Mouse (Mus musculus): ENCODE results near the gene Timm23. TPM values are rescaled to one million over a fixed set of nuclear protein-coding genes. Genes with fewer than 3 reads are reported as not detected.
A peak's percentile ranks its signal among the peaks of the same experiment; 100 is the strongest.

The Timm23 gene
- total and polyA plus RNA-seq, 3 experiments: 425 to 431 TPM; not detected in 1

- H3K4me3 ChIP-seq (ENCODE audit: control insufficient read depth in 1 of 2, insufficient read depth in 1 of 2, low read depth in 2 of 2, low read length in 2 of 2): peak overlapping the region; percentile 44 to 52
- peak overlapping the region; percentile 94 for H3K27ac ChIP-seq (ENCODE audit: control insufficient read depth, low read depth, low read length)
- H3K79me2 ChIP-seq (ENCODE audit: control insufficient read depth, insufficient read depth, low read length, poor library complexity): peaks cover 63% of the 10 kb centered on the region
- H3K36me3 ChIP-seq (ENCODE audit: control insufficient read depth in 1 of 2, insufficient read depth in 2 of 2, low read length in 2 of 2): peaks cover 0 to 77% of the 10 kb centered on the region in 2 experiments; a peak in 3 of 4 replicates
- peaks cover 33 to 53% of the 10 kb centered on the region in 2 experiments for H3K4me1 ChIP-seq (ENCODE audit: control insufficient read depth in 1 of 2, insufficient read depth in 2 of 2, low read length in 2 of 2)
- peak; percentile 82 for DNase-seq (ENCODE audit: low read depth, low spot score)
- no peaks in the 10 kb centered on the region for H3K9me3 ChIP-seq (replicated peaks; ENCODE audit: insufficient read depth, low read length)
- H3K9ac ChIP-seq (ENCODE audit: control insufficient read depth, low read depth, low read length, poor library complexity, severe bottlenecking): peak overlapping the region; percentile 59
- no peaks in the 10 kb centered on the region for H3K27me3 ChIP-seq (ENCODE audit: control insufficient read depth in 1 of 2, insufficient read depth in 2 of 2, low read length in 2 of 2)
- TF ChIP-seq TAL1 (IDR thresholded peaks at IDR 0.05; ENCODE audit: low read length) (peak; percentile 22; the same call in 1 of the 2 replicates), NRF1 (IDR thresholded peaks at IDR 0.05; ENCODE audit: insufficient read depth, low read depth, low read length, poor library complexity, severe bottlenecking) (peak; percentile 75), GABPA (IDR thresholded peaks at IDR 0.05; ENCODE audit: low read depth, low read length) (no peak), BHLHE40 (IDR thresholded peaks at IDR 0.05; ENCODE audit: borderline replicate concordance, low read depth, low read length) (no peak; the same call in 1 of the 2 replicates), USF2 (IDR thresholded peaks at IDR 0.05; ENCODE audit: borderline replicate concordance in 1 of 2, insufficient read depth in 1 of 2, low read depth in 1 of 2, low read length in 2 of 2) (no peak), POLR2AphosphoS5 (IDR thresholded peaks at IDR 0.05; ENCODE audit: borderline replicate concordance, low read depth, low read length) (peak; percentile 82; the same call in 1 of the 2 replicates), MAFK (IDR thresholded peaks at IDR 0.05; ENCODE audit: borderline replicate concordance, low read depth, low read length) (no peak), TCF12 (IDR thresholded peaks at IDR 0.05; ENCODE audit: low read depth, low read length) (peak; percentile 71), NELFE (IDR thresholded peaks at IDR 0.05; ENCODE audit: low read depth, low read length) (peak; percentile 40; the same call in 1 of the 2 replicates), ETS1 (IDR thresholded peaks at IDR 0.05; ENCODE audit: low read depth, low read length) (peak; percentile 43), HCFC1 (IDR thresholded peaks at IDR 0.05; ENCODE audit: low read depth, low read length) (peak; percentile 30; the same call in 1 of the 2 replicates), SIN3A (IDR thresholded peaks at IDR 0.05; ENCODE audit: low read length) (no peak), RCOR1 (IDR thresholded peaks at IDR 0.05; ENCODE audit: low read depth, low read length) (peak; percentile 61), CHD2 (IDR thresholded peaks at IDR 0.05; ENCODE audit: low read length) (peak; percentile 17; the same call in 1 of the 2 replicates), ELF1 (IDR thresholded peaks at IDR 0.05; ENCODE audit: low read depth, low read length) (no peak), GATA1 (IDR thresholded peaks at IDR 0.05; ENCODE audit: low read depth, low read length) (no peak; the same call in 1 of the 2 replicates), ZC3H11A (IDR thresholded peaks at IDR 0.05; ENCODE audit: low read depth, low read length) (no peak), MXI1 (IDR thresholded peaks at IDR 0.05; ENCODE audit: low read depth, low read length) (peak; percentile 12; the same call in 1 of the 2 replicates), SMC3 (IDR thresholded peaks at IDR 0.05; ENCODE audit: low read depth, low read length) (no peak), ZNF384 (IDR thresholded peaks at IDR 0.05; ENCODE audit: low read depth, low read length) (peak; percentile 93), KAT2A (conservative IDR thresholded peaks at IDR 0.05; ENCODE audit: low read depth, low read length) (no peak), MEF2A (IDR thresholded peaks at IDR 0.05; ENCODE audit: extremely low read depth, insufficient replicate concordance, low read depth, low read length, poor library complexity, severe bottlenecking) (no peak), MAZ (IDR thresholded peaks at IDR 0.05; ENCODE audit: low read depth, low read length) (no peak), TBP (IDR thresholded peaks at IDR 0.05; ENCODE audit: low read depth, low read length) (peak; percentile 51; the same call in 1 of the 2 replicates), EP300 (IDR thresholded peaks at IDR 0.05; ENCODE audit: low read depth in 1 of 2, low read length in 2 of 2) (peak in 1 of 2 experiments; percentile 58; a peak in 3 of 4 replicates), MAX (IDR thresholded peaks at IDR 0.05; ENCODE audit: low read length) (no peak), E2F4 (IDR thresholded peaks at IDR 0.05; ENCODE audit: borderline replicate concordance, low read depth, low read length) (no peak), CHD1 (IDR thresholded peaks at IDR 0.05; ENCODE audit: low read depth, low read length) (no peak), CTCF (IDR thresholded peaks at IDR 0.05 in 2 of 3, conservative IDR thresholded peaks at IDR 0.05 in 1 of 3; ENCODE audit: control insufficient read depth in 1 of 3, insufficient read depth in 1 of 3, low read depth in 2 of 3, low read length in 3 of 3, poor library complexity in 1 of 3, severe bottlenecking in 1 of 3) (peak in 1 of 3 experiments; percentile 18; a peak in 1 of 6 replicates), UBTF (IDR thresholded peaks at IDR 0.05; ENCODE audit: borderline replicate concordance, insufficient read depth, low read depth, low read length) (0 out of 2 replicates have a peak, but pooled peaks have one; percentile 56), RAD21 (IDR thresholded peaks at IDR 0.05; ENCODE audit: low read depth, low read length) (no peak), ZMIZ1 (IDR thresholded peaks at IDR 0.05; ENCODE audit: low read depth, low read length) (0 out of 2 replicates have a peak, but pooled peaks have one; percentile 48), POLR2AphosphoS2 (IDR thresholded peaks at IDR 0.05; ENCODE audit: low read length) (no peak; the same call in 1 of the 2 replicates), USF1 (IDR thresholded peaks at IDR 0.05; ENCODE audit: low read depth, low read length) (no peak)
These were observed 36.2 kb downstream of the Timm23 start for GRCm38 (mm10) chr14:32165278-32166061.
